Mouse (Mus musculus): ENCODE measurements at regions not wholly inside any gene's neighbourhood (a gene's known extent, or its start where the extent isn't known, plus 50 kb on each side); places are given as distances from the start of the nearest gene placed in this dataset.

GRCm38 (mm10) chr8:26283957-26284356 lies 164.6 kb downstream of the Gm45692 start:
- DNase-seq (ENCODE audit: low spot score in 2 of 2), result no peak

- DNase-seq (ENCODE audit: low spot score in 2 of 2), result no peak
Measured at GRCm38 (mm10) chr8:26287665-26288064, 168.3 kb downstream of the Gm45692 start.

GRCm38 (mm10) chr8:26288163-26288562 lies 168.8 kb downstream of the Gm45692 start:
- no peak for DNase-seq (ENCODE audit: low spot score in 2 of 2)

- no peak for DNase-seq (ENCODE audit: low spot score in 2 of 2)
Measured at GRCm38 (mm10) chr8:26298066-26298804, 178.9 kb downstream of the Gm45692 start.

GRCm38 (mm10) chr8:26300246-26300645 lies 180.9 kb downstream of the Gm45692 start:
- DNase-seq (ENCODE audit: low spot score in 2 of 2), result no peak

- DNase-seq (ENCODE audit: low spot score in 2 of 2), result no peak
Measured at GRCm38 (mm10) chr8:26301961-26302360, 182.6 kb downstream of the Gm45692 start.

- DNase-seq (ENCODE audit: low spot score in 2 of 2), result no peak
Measured at GRCm38 (mm10) chr8:26304566-26304965, 185.2 kb downstream of the Gm45692 start.

- no peak for DNase-seq (ENCODE audit: low spot score in 2 of 2)
Measured at GRCm38 (mm10) chr8:26305061-26305879, 185.9 kb downstream of the Gm45692 start.

GRCm38 (mm10) chr8:26308121-26308641 lies 188.8 kb downstream of the Gm45692 start:
- no peak for DNase-seq (ENCODE audit: low spot score in 2 of 2)

GRCm38 (mm10) chr8:26309764-26310163 lies 190.4 kb downstream of the Gm45692 start:
- no peak for DNase-seq (ENCODE audit: low spot score in 2 of 2)

GRCm38 (mm10) chr8:26323606-26324350 lies 204.4 kb downstream of the Gm45692 start:
- DNase-seq (ENCODE audit: low spot score in 2 of 2), result no peak

- DNase-seq (ENCODE audit: low spot score in 2 of 2), result no peak
Measured at GRCm38 (mm10) chr8:26324606-26325005, 205.3 kb downstream of the Gm45692 start.

GRCm38 (mm10) chr8:26329813-26330212 lies 210.5 kb downstream of the Gm45692 start:
- DNase-seq (ENCODE audit: low spot score in 2 of 2), result no peak

- DNase-seq (ENCODE audit: low spot score in 2 of 2), result no peak
Measured at GRCm38 (mm10) chr8:26336906-26337650, 217.7 kb downstream of the Gm45692 start.

- DNase-seq (ENCODE audit: low spot score in 2 of 2), result peak; percentile 32 to 76
Measured at GRCm38 (mm10) chr8:26345078-26345477, 225.7 kb downstream of the Gm45692 start.

GRCm38 (mm10) chr8:26349231-26349630 lies 229.9 kb downstream of the Gm45692 start:
- DNase-seq (ENCODE audit: low spot score in 2 of 2), result no peak

GRCm38 (mm10) chr8:26349854-26350253 lies 230.5 kb downstream of the Gm45692 start:
- DNase-seq (ENCODE audit: low spot score in 2 of 2), result no peak

- DNase-seq (ENCODE audit: low spot score in 2 of 2), result no peak
Measured at GRCm38 (mm10) chr8:26350616-26351015, 231.3 kb downstream of the Gm45692 start.

GRCm38 (mm10) chr8:26351643-26352540 lies 232.6 kb downstream of the Gm45692 start:
- peak; percentile 24 to 26 for DNase-seq (ENCODE audit: low spot score in 2 of 2)

- peak in 1 of 2 experiments; percentile 23 for DNase-seq (ENCODE audit: low spot score in 2 of 2)
Measured at GRCm38 (mm10) chr8:26352541-26353010, 233.2 kb downstream of the Gm45692 start.
